Mouse (Mus musculus): ENCODE measurements at regions not wholly inside any gene's neighbourhood (a gene's known extent, or its start where the extent isn't known, plus 50 kb on each side); places are given as distances from the start of the nearest gene placed in this dataset.

DNA sequence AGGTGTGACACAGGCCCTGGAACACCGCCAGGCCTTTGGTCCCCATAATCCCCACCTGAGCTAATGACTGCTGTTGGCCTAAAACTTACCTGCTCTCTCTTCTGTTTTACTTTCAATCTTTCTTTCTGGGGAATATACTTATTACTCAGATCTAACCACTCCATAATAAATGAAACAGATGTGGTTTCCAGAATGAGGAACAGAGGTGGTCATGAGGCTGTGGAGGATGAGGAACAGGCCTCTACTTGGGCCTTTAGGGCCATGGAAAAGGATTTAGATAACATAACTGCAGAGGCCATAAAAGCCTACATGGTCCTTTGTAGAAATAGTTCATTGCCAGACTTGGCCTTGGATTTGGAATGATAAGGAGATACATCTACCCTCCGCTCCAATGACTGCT, 74.1 kb downstream of the B3gnt5 start:
- no peak for DNase-seq

DNA sequence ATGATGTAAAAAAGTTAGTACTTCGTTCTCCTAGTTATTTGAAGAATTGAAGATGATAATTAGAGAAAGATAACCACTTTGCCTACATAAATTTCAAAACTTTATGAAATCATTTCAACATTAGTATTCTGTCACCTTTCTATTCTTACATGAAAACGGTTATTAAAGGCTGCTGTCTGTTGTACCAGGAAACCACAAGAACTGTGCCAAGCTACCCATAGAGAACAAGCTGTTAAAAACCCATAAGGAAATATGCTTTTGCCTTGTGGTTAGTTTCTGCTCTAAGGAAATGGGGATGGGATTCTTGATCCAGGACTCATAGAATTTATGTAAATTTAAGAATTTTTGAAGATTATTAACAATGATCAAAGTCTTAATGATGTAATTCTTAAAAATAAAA, 74.7 kb downstream of the B3gnt5 start:
- DNase-seq = no peak

DNA sequence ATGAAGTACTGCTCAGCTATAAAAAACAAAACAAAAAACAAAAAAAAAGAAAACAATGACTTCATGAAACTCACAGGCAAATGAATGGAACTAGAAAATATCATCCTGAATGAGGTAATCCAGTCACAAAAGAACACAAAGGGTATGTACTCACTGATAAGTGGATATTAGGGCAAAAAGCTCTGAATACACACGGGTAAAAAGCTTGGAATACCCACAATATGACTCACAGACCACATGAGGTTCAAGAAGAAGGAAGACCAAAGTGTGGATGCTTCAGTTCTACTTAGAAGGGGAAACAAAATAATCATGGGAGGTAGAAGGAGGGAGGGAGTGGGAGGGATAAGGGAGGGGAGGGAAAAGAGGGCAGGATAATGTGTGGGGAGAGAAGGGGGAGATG, 79.8 kb downstream of the B3gnt5 start:
- DNase-seq = no peak

DNA sequence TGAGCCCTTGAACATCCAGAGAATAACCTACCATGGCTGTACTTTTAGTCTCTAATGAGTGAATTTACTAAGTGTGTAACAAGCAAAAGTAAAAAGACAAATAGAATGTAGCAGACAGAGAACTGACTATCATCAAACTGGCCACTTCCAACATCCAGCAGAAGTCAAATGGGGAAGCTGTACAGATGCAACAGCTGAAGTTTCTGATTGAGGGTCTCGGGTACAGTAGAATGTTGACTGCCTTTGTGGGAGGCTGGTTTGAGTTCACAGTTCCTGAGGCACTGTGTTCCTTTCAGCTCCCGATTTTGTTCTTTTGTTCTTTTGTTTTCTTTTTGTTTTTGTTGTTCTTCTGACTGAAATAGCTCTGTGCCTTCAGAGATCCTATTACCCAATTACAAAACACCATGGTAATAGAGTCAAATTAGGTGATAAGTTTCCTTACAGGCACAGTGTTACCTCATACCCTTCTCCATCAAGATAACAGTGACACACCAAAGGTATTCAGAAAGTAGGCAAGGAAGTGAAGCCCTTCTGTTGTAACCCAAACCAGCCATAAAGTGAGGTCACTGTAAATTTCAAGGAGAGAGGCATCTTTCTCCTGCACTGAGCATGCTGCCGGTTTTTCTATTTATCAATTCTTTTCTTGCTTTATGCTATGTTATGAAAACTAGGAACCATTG, 82.5 kb downstream of the B3gnt5 start:
- DNase-seq = no peak

DNA sequence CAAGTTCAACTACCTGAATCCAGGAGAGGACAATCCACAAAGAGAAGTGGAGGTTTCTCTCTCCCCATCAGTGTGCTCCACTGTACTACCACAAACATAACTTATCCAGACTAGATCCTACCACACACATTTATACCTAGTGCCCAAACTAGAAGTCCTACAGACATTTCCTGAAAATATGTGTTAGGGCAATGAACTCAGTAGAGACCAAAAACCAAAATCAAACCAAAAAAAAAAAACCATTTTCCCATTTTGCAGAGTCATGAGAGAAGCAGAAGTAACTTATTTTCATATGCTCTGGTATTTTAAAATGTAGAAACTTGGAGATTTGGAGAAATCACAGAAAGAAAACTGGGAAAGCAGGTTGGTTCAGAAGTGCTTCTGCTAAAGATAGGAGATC, 83.7 kb downstream of the B3gnt5 start:
- DNase-seq = no peak

DNA sequence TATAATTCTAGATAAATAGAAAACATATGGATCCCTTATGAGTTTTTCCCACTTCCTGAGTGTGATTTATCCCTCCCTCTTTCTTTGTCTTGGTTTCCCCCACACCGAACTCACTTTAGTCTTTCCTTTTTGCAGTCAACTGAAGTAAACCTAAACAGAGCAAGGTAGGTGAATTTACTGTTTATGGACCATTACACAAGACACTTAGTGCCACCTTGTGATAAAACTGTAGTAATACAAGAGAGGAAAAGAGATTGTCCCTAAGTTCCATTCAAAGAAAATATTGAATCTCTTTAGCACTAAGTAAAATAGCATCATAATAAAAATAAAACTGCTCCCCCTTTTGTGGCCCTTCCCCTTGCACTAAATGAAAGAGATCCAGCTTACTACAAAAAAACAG, 88.4 kb downstream of the B3gnt5 start:
- peak; percentile 41 for DNase-seq

DNA sequence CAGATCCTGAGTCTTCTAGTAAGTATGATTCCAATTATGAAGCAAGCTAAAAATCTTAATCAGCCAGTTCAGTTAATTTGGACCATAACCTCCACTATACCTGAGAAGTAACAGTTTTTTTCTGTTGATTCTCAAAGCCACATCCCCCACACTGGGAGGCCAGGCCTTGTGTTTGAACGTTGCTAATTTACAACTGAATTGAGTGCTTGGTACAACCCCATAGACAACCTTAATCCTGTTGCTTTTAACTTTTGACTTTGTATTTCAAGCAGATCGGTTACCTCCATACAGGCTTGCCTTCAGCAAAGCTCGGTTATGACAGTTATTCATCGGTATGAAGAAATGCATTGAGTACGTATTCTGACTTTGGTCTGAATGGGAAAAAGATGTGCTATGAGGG, 105.3 kb downstream of the B3gnt5 start:
- DNase-seq = no peak

DNA sequence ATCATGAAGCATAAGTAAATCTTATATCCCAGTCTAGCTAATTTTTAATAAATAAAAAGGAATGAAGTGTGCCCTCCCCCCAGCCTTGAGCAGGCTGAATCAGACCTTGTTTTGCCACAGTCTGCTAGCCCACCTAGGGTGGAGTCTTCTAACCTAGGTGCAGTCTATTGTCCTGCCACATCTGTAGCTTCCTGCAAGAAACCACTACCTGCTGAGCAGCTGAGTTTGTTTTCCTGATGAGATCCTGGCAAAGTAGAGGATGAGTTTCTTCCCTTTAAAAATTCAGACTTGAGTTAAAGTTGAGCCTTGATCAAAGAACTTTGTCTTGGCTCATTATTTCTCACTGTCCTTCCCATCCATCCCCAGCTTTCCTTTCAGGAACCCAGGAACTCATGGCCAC, 105.9 kb downstream of the B3gnt5 start:
- no peak for DNase-seq

DNA sequence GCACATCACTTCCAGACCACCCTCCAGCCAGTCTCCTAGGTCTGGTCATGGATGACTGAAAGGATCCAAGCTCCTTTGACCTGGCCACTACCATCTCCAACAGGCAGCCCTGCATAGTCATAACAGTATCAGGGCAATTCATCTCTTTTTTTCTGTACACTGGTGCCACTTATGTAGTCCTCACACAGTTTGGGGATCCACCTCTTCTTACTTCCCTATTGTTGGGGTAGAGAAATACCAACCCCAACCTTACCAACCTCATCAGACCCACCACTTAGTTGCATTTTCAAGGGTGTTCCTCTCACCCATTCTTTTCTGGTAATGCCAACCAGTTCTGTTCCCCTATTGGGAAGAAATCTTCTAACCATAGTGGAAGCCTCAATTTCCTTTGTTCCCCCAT, 109.4 kb downstream of the B3gnt5 start:
- DNase-seq = no peak

DNA sequence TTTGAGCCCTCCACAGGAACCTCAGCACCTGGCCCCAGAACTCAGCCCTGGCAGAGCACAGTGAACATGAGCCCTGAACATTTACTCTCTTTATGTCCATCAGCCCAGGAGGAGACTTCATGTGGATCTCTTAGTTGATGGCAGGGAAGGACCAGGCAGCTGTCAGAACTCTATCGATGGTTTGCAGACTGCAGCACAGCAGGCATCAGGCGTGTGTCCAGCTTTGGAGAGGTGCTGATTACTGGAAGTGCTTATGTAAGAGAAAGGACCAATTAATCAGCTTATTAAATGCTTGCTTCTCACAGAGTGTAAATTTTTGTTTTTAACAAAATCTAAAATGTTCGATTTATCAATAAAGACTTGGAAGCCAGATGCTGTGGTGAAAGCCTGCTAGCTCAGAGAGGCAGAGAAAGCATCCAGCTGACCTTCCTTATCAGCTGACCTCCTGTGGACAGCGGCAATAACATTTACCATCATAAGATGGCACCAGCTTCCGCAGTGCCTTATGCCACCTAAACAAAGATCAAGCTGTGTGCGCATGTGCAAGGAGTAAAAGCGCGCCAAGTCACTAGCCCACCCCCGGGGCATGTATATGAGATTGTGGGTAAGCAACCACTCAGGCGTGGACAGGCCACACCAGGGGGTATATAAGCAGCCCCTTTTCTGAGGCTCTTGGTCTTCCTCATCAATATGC, 105.8 kb downstream of the Klhl6 start:
- DNase-seq = peak; percentile 52

DNA sequence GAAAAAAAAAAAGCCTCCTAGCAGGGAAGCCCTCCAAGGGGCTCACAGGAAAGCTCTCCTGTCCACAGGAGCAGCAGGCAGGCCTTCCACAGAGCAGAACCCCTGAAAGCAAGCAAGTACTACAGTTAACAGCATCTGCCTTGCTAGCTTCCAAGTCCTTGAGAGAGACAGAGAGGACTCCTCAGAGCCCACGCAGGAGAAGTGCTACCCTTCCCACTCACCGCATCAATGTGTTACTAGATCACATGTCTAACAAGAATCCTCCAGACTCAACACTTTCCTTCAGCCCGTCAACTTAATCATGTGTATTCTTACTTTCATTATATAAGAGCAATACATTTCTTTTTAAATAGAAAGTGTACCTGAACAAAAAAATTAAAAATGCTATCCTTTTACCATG, 99.9 kb downstream of the Klhl6 start:
- no peak for DNase-seq

DNA sequence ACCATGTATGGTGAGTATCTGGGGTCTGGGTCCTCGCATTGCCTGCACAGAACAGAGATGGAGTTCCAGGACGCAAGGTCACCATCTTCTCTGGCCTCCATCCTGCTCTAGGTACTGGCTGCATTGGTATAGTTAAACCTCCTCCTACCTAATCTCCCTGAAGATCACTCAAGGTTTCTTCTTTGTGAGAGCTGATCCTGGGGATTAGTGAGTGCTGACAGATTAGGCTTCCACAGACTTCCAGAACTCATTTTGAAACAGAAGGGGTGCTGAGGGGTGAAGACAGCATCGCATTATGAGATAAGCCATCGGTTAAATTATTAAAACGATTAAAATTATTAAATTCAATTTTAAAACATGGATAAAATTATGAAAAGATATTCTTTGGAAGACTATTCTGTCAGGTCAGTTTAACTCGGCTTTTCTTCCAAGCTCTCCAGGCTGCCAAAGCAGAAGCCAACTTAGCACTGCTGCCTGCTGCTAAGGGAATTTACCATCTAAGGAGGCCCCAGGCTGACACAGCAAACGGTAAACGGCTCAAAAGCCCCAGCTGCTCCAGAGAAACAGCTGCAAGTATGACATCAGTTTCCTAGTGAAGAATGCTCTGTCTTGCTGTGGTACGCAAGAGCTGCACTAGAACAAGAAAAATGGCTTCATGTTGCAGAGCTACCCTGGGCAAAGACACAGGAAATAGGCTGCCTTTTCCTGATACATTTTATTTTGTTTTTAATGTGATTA, 98.9 kb downstream of the Klhl6 start:
- peak; percentile 90 for DNase-seq

DNA sequence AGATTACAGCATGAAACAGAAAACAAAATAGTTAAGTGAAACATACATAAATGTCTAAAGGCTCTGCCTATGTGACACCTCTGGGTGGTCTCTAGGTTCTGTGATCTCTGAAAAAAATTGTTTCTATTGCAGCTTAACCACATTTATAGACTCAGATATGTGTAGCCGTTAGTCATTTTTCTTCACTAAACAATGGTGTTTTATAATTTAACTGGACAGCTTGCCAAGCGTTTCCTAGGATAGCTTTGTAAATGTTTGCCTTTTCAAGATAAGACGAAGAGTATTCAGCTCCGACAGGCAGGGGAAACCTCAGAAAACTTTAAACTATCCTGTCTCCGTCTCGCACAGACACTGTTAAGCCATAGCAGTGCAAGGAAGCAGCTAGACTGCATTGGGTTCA, 98.3 kb downstream of the Klhl6 start:
- no peak for DNase-seq

DNA sequence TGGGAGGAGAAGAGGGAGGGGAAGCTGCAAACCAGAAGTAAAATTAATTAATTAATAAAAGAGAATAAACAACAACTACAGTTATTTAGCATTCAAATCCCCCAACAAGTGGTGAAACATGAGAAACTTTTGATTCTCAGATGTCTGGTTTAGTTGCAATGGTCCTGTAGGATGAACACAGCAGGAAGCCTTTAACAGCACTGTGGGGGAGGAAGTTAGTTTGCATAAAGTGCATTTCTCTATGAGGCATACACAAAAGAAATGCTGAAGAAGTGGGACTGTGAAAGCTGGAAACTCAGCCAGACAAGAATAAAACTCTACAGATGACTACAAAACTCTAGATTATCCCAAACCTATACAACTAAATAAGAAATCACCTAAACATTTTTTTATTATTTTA, 96.2 kb downstream of the Klhl6 start:
- no peak for DNase-seq

DNA sequence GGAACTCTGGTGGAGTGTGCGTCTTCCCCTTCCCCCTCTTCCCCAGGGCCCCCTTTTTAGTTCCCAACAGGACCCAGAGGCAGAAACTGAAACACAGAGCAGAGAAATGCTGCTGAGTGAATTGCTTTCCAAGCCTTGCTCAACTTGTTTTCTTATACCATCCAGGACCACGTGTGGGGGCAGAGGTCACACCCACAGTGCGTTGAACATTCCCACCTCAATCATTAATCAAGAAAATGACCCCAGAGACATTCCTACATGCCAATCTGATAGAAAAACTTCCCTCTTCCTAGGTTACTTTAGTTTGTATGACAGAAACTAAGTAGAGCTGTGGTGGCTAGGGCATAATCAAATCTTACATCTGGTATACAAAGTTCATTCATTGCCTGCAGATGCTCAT, 93.3 kb downstream of the Klhl6 start:
- no peak for DNase-seq

DNA sequence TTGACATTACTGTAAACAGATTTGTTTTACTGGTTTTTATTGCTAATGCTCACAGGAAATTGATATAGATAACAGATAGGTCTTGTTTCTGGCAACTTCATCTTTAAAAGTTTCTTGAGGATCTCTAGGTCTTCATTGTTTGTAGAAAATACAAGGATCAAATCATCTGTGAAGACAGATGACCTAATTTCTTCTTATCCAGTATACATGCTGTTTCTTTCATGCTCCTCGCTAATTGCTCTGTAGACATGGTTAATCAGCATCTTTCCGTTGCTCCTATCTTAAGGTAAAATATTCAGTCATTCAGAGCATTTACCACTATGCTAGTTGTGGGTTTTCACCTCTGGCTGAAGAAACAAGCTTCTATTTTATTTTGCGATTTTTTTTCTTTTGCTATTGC, 91.4 kb downstream of the Klhl6 start:
- peak; percentile 81 for DNase-seq

DNA sequence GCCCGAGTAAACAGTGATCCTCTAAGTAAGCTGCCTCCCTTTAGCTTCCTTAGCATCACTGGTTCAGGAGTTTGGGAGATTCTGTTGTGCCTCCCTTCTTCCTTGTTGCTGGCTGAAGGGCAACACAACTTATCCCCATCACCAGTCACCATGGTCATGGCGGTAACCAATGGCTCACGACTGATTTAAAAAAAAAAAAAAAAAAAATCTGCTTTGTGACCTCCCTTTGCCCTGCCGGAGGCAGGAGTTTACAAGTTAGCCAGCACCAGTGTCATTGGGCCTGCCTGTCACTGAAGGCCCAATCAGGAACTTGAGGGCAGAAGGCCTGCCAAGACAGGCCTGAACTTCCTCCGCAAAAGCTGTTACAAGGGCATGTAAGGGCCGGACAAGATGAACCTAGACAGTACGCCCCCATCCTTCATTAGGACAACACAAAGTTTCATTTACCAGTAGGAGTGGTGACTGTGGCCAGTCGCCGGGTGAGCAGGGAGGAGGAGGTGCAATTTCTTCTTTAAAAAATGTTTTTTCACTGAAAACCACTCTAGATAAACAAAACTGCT, 88.3 kb downstream of the Klhl6 start:
- DNase-seq = no peak

Measured in retina, postnatal 1 day (tissue).